Mouse (Mus musculus): ENCODE results near the gene Arih2. TPM values are rescaled to one million over a fixed set of nuclear protein-coding genes. Genes with fewer than 3 reads are reported as not detected.
A peak's percentile ranks its signal among the peaks of the same experiment; 100 is the strongest.

The Arih2 gene
- total RNA-seq, 2 experiments from 2014 or later: 80.1 to 80.7 TPM

- no peak for DNase-seq (ENCODE audit: low spot score in 2 of 2)
Observed at GRCm38 (mm10) chr9:108589229-108589628, 60.0 kb downstream of the Arih2 start.

DNA sequence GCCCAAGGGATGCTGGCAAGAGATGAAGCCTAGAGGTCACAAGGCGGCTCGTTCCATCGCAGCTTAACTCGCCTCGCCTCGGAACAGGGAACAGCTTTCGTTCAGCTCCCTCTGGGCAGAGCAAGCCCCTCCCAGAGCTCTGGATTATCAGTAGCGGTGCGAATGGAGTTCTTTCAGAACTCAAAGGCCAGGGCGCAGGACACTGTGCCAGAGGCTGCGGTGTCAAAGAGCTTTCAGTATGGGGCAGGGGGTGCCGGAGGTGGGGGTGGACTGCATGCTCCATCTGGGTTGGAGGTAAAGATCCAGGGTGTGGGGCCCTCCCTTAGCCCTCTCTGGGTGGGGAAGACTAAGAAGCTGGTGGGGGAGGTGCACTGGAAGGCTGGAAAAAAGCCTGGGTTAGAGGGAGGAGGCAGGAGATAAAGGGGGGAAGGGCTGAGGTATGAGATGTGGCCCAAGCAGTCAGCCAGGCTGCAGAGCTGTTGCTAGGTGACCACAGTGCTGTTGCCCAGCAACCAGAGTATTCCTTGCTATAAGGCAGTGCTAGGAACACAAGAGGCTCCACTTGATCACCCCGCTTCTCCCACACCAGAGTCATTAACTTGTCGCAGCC is 61.5 kb downstream of the Arih2 start:
- DNase-seq (ENCODE audit: low spot score in 2 of 2): peak in 1 of 2 experiments; percentile 36

GRCm38 (mm10) chr9:108579344-108579690 is 69.9 kb downstream of the Arih2 start:
- DNase-seq (ENCODE audit: low spot score in 2 of 2): no peak

- peak; percentile 85 to 87 for DNase-seq (ENCODE audit: low spot score in 2 of 2)
Observed at GRCm38 (mm10) chr9:108578545-108579343, 70.4 kb downstream of the Arih2 start, which contains the start of gene Wdr6. Gene Wdr6 (minus strand): TSS chr9:108578739.

DNA sequence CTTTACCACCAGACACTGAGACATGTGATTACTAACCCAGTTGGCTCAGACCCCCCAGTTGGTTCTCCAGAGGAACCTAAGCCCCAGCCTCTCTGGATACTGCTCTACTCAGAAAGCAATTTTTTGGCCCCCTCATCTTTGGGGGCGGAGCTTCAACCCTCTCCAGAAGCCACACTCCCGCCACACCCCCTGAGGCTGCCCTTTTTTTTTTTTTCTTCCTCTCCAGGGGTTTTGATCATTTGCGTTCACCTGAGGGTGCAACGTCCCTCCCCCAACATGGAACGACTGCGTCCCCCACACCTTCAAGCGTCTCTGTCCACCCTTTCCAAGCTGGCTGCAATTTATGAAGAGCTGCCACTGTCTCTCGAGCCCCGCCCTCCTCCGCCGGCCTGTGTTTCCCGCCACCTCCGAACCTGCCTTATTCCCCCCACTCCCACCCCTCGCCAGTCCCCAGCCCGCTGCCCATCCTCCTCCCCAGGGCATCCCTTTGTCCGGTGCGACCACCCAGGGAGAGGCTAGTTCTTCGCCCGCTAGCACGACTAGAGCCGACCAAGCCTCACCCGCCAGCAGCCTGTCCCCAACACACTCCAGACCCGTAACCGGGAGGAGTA is 71.1 kb downstream of the Arih2 start:
- peak in 1 of 2 experiments; percentile 24 for DNase-seq (ENCODE audit: low spot score in 2 of 2)

DNA sequence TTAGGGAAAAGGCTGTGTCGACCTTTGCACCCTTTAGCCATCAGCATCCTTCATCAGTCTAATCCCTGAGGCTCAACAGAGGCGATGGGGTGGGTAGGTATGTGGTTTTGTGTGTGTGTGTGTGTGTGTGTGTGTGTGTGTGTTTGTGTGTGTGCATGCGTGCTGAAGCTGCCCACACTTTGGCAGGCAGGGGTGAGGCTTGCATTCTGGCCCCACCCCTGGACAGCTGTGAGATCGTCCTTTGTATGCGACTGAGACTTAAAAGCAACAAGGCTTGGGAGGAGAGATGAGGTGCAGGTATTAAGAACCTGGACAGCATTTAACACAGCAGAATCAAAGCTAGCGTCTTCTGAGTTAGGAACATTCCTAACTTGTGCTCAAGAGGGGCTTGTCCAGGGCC is 72.2 kb downstream of the Arih2 start:
- no peak for DNase-seq (ENCODE audit: low spot score in 2 of 2)

DNA sequence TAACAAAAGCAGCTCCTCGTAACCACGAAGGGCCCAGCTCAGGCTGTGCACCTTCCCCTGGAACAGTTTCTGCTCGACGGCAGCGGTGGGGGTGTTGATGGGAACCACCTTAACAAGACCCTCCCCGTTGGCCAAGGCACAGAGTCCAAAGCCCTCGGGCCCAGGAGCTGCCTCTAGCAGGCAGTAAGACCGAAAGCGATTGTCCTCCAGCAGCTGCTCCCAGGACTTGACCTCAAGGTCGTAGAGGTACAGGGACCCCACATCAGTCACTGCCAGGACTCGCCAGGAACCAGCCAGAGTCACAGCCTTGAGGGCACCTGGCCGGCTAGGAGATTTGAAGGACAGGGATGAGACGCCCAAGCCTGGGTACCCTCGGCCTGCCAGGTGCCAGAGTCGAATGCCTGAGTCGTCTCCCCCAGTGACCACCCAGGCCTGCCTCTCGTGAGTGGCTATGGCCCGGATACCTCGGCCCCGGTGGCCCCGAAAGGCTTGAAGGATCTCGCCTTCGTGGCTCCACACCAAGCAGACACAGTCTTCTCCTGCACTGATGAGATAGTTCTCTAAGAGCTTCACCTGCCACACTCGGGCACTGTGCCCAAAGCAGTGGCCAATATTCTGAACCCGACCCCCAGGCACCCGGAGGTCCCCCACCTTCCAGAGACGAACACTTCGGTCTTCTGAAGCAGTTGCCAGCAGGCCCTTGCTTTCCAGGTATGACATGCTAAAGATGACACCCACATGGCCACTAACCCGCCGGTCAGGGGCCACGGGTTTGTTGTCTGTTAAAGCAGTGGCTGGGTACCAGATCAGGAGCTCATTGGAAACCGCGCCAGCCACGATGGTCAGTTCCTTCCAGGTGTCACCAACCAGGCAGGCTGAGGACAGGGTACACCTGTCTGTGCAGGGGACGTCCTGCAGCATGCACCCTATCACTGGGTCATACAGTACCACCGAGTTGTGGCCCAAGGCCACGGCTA is 73.6 kb downstream of the Arih2 start:
- DNase-seq (ENCODE audit: low spot score in 2 of 2): no peak

- DNase-seq (ENCODE audit: low spot score in 2 of 2): no peak
Observed at GRCm38 (mm10) chr9:108574921-108575320, 74.3 kb downstream of the Arih2 start.

- peak in 1 of 2 experiments; percentile 43 for DNase-seq (ENCODE audit: low spot score in 2 of 2)
Observed at GRCm38 (mm10) chr9:108573774-108574690, 75.2 kb downstream of the Arih2 start.

DNA sequence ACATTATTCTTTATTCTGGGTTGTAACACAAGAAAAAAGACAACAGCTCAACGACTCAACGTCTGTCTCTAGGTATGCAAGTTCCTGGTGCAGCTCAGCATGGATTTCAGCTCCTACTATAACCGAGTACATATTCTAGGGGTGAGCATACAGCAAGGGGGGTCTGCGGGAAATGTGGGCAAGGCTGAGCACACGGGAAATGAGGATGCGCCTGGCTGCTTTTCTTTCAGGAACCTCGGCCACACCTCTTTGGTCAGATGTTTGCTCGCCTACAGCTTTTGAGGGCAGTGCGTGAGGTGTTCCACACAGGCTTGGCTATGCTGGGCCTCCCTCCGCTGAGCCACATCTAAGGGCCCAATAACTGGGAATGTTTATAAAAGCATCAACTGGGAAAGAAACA is 76.9 kb downstream of the Arih2 start:
- no peak for DNase-seq (ENCODE audit: low spot score in 2 of 2)

DNA sequence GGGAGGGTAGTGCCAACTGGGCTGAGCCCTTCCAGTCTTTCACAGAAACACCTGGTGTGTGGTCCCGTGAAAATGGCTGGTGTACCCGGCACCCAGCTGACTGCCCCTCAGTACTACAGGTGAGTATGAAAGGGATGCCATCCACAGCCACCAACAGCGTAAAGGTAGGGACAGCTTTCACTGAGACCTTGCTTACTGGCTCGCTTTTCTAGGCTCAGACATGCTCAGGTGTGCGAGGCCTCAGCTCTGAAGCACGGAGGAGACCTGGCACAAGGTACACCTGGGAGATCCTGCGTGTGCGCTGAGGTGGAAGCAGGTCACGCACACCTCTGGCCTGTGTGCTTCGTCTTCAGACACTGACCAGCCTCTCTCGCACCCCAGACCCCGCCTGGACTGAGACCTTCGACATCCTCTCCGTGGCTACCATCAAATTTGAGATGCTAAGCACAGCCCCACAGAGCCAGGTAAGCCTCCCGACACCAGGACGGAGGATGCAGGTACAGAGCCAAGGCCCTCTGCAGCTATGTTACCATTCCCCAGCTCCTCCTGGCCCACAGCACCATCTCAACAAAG is 77.7 kb downstream of the Arih2 start:
- no peak for DNase-seq (ENCODE audit: low spot score in 2 of 2)

GRCm38 (mm10) chr9:108570207-108570896 is 78.8 kb downstream of the Arih2 start:
- peak in 1 of 2 experiments; percentile 71 for DNase-seq (ENCODE audit: low spot score in 2 of 2)

DNA sequence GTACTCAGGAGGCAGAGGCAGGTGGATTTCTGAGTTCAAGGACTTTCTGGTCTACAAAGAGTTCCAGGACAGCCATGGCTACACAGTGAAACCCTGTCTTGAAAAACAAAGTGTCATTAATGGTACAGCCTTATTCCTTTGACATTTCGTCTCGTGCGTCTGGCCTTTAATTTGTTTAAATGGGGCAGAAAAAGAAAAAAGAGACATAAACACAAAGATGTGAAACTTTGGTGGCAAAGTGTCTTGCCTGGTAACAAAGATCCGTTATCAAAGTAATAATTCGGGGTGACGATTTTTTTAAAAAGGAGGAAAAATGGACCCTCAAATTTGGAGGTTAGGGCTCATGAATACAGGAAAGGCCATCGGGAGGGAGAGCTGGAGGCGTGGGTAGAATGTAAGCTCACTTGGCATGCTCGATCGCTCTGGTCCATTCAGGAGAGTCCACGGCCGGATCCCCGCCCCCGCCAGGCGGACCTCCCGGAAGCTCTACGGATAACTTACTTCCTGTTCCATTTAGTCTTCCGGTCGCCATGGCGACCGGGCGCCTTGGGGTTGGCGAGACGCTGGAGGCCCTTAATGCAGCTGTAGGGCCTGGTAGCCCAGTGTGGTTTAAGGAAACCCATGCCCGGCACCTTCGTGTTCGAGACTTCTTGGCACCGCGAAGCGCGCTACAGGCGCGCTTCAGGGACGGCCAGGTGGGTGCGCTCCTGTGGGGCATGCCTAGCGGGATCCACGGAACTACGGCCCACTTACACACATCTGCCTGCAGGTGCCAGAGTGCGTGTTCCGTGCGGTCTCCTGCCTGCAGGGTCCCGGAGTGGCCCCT is 79.6 kb downstream of the Arih2 start, which contains the start of gene Dalrd3:
Gene Dalrd3 (plus strand): TSS at position 506 of the 826 bp plus-strand sequence.
- peak; percentile 76 to 80 for DNase-seq (ENCODE audit: low spot score in 2 of 2)

- DNase-seq (ENCODE audit: low spot score in 2 of 2): no peak
Observed at GRCm38 (mm10) chr9:108568511-108568921, 80.7 kb downstream of the Arih2 start.

DNA sequence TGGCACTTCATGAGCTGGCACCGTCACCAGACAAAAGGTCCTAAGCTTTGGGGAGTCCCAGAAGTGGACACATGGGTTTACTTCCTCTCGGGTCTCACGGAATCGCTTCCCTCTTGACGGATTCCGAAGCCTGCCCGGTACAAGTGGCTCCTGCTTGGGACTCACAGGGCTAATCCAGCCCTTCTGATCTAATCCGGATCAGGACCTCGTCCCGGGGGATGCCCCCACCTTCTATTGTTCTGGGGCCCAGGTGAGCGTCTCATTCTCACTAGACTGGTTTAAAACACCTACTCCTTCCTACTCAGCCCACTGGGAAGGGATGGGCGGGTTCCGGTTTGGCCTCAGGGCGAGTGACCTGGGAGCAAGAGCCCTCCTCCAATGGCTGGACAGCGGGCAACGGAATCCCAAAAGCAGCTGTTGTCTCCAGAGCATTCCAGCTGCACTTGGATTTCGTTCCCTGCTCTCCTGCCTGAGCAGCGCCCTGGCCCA is 81.2 kb downstream of the Arih2 start:
- DNase-seq (ENCODE audit: low spot score in 2 of 2): no peak

- peak; percentile 93 to 95 for DNase-seq (ENCODE audit: low spot score in 2 of 2)
Observed at GRCm38 (mm10) chr9:108566815-108567776, 82.1 kb downstream of the Arih2 start, which contains the start of gene Ndufaf3. Gene Ndufaf3 (minus strand): TSS chr9:108567434.

All from adrenal gland, postnatal 4 days (tissue).